Mouse (Mus musculus): ENCODE measurements around the gene Sipa1.

Gene Sipa1

DNA sequence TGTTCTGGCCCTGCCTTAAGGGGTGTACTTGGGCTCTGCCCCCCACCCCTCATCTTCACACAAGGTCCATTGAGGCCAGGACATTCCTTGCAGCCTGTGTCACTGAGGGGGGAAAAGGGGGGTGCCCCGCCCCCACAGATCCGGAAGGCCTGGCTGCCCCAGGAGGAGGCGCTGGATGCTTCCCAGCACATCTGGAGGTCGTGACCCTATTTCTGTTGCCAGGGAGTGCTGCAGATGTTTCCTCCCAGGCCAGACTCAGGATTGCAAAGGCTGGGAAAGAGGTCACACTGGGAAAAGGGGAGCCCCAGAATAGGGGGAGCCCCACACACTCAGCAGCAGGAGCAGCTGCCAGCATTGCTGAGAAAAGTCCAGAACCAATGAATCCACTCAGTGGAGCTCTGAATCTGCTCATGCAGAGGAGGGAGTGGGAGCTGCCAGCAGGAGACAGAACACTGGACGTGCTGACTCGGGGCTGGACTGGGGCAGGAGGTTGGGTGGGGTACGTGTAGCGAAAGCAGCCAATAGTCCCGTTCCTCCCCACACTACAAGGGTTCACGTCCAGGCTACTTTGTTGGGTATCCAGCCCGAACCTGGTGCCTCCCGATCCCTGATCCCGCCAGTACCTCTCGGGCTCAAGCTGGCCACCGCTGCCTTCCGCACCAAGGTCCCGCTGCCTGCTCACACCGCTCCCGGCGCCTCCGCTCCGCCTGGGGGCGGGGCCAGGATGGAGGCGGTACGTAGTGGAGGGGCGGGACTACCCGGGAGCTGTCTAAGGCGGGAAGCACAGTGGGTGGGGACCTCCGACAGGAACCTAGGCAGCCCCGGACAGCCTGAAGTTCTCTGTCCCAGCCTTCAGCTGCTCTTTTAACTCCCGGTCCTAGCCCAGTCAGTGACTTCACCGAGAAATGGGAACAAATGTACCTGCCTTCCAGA, at the start of gene Sipa1:
Gene Sipa1 (minus strand): TSS at position 727 of the 933 bp plus-strand sequence.
- in situ Hi-C loops (cut with MboI; ENCODE audit: unreplicated experiment in 2 of 2), result no loop called here

- in situ Hi-C loops (cut with MboI; ENCODE audit: unreplicated experiment in 2 of 2), result no loop called here
Measured at GRCm38 (mm10) chr19:5713255-5713654, 49.7 kb upstream of the Sipa1 start.

GRCm38 (mm10) chr19:5711907-5712460, 48.5 kb upstream of the Sipa1 start:
- in situ Hi-C loops (cut with MboI; ENCODE audit: unreplicated experiment in 2 of 2), result no loop called here

DNA sequence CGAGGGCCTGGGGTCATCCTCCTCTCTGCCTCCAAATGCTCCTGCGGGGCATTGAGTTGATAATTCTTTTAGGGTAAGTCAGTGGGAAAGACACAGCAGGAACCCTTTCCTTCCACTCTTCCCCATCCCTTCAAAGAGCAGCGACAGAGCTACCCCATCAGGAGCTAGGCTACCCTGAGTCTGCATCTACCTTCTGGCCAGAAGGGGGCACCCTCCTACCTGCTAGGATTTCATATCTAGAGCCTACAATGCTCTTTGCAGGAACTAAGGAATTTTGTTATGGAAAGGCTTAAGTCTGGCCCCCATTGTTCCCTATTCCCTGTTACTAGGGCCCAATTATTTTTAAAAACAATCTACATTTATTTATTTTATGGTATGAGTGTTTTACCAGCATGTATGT, 47.7 kb upstream of the Sipa1 start:
- in situ Hi-C loops (cut with MboI; ENCODE audit: unreplicated experiment in 2 of 2), result no loop called here

DNA sequence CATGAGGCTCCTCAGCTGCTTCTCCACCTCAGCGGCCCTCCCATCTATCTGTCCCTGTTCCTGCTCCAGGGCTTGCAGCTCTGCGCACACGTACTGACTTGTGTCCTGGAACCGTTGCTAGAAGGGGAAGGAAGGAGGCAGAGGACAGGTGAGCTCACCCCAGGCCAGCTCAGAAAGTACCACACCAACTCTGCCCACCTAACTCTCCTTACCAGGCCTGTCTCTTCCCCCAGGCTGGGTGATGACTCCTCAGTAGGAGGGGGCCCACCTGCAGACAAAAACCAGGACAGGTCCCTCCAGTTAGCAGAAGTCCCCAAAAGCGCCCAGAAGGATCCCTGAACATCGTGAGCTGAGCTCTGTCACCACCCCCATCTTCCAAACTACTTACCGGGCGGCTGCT, 47.1 kb upstream of the Sipa1 start:
- in situ Hi-C loops (cut with MboI; ENCODE audit: unreplicated experiment in 2 of 2), result no loop called here

DNA sequence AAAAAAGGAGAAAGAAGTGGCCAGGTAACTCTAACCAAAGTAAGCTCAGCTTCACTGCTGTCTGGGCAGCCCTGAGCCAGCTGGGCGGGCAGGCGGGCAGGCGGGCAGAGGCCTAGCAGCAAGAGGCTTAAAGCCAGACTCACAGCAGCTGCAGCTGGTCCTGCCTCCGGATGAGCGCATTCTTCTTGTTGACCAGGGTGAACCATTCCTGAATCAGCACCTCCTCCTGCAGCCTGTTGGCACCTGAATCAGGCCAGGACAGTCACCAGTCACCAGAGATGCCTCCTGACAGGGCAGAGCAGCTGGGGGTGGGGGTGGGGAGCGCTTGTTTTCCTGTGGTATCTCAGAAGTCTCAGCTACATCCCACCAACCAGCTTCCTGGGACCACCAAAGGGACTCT, 46.6 kb upstream of the Sipa1 start:
- in situ Hi-C loops (cut with MboI; ENCODE audit: unreplicated experiment in 2 of 2), result no loop called here

GRCm38 (mm10) chr19:5704801-5705571, 41.5 kb upstream of the Sipa1 start:
- in situ Hi-C loops (cut with MboI; ENCODE audit: unreplicated experiment in 2 of 2), result loop anchor here in 1 of 2 experiments (10.0 kb wide), 1 partner anchor 70 kb away; the partner anchor contains the start of gene Scyl1

- in situ Hi-C loops (cut with MboI; ENCODE audit: unreplicated experiment in 2 of 2), result loop anchor here in 1 of 2 experiments (10.0 kb wide), 1 partner anchor 71 kb away; the partner anchor contains the start of gene Scyl1
Measured at GRCm38 (mm10) chr19:5704163-5704800, 40.8 kb upstream of the Sipa1 start, which contains the start of gene Kcnk7. Gene Kcnk7, plus strand, starts transcription at chr19:5704367.

- in situ Hi-C loops (cut with MboI; ENCODE audit: unreplicated experiment in 2 of 2), result no loop called here
Measured at GRCm38 (mm10) chr19:5695849-5696462, 32.4 kb upstream of the Sipa1 start.

DNA sequence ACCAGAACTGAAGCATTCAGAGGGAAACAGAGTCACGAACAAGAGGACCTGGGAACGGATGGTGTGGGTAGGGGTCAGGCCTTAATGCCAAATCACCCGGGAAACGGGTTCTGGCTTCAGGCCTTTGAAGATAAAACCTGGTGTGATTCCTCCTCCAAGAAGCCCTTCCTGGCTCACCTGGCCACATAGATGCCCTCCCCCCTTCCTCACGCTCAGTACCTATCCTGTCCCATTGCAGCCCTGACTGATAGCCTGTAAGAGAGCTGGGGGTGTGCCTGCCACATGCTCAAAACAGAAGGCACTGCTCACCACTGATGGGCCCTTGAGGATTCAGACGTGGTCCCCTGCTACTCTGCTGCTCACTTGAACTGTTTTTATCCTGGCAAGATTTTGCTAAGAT, 30.3 kb upstream of the Sipa1 start:
- in situ Hi-C loops (cut with MboI; ENCODE audit: unreplicated experiment in 2 of 2), result no loop called here

DNA sequence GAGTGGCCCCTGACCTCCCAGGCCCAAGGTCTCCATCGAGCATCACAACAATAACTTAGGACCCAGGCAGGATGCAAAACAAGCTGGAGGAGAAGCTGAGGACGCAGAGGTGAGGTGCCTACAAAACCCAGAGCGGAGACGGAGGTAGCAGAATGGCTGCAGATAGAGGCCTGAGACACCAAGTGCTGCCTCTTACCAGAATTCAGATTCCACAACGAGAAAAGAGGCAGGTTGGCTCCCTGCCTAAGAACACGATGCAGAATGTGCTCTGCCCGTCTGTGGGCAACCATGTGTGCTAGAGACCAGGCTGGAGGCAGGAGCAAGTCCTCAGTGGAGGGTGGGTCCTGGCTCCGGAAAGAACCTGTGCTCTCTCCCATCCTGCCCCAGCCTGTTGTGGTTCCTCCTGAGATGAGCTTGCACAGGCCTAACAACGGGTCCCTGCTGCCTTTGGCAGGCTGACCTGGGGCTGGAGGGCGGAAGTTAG, 29.4 kb upstream of the Sipa1 start:
- in situ Hi-C loops (cut with MboI; ENCODE audit: unreplicated experiment in 2 of 2), result no loop called here

GRCm38 (mm10) chr19:5692086-5692912, 28.8 kb upstream of the Sipa1 start:
- in situ Hi-C loops (cut with MboI; ENCODE audit: unreplicated experiment in 2 of 2), result no loop called here

DNA sequence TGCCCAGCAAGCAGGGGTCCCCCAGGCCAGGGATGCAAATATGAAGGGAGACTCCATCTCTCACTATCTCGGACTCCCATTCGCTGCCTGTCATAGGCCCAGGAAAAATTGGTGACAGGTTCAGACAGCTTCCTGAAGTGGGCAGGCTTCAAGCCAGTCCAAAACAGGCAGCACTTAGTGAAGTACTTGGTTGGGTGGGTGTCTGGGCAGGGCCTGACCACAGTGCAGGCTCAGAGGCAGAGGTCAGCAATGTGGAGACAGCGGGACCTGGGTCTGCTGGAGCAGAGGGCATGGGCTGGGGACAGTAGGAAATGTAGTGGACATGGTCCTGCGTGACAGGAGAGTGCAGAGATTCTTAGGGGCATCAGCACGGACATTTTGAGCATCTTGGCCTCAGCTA, 28.1 kb upstream of the Sipa1 start:
- in situ Hi-C loops (cut with MboI; ENCODE audit: unreplicated experiment in 2 of 2), result no loop called here

DNA sequence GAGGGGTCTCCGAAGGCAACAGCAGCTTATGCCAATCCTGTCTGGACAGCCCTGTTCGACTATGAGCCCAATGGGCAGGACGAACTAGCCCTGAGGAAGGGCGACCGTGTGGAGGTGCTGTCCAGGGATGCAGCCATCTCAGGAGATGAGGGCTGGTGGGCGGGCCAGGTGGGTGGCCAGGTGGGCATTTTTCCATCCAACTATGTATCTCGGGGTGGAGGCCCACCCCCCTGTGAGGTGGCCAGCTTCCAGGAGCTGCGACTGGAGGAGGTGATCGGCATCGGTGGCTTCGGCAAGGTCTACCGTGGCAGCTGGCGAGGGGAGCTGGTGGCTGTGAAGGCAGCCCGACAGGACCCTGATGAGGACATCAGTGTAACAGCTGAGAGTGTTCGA, 26.8 kb upstream of the Sipa1 start:
- in situ Hi-C loops (cut with MboI; ENCODE audit: unreplicated experiment in 2 of 2), result no loop called here

GRCm38 (mm10) chr19:5689565-5690342, 26.2 kb upstream of the Sipa1 start:
- in situ Hi-C loops (cut with MboI; ENCODE audit: unreplicated experiment in 2 of 2), result no loop called here

- in situ Hi-C loops (cut with MboI; ENCODE audit: unreplicated experiment in 2 of 2), result no loop called here
Measured at GRCm38 (mm10) chr19:5689088-5689428, 25.6 kb upstream of the Sipa1 start.

- in situ Hi-C loops (cut with MboI; ENCODE audit: unreplicated experiment in 2 of 2), result no loop called here
Measured at GRCm38 (mm10) chr19:5688200-5689087, 24.9 kb upstream of the Sipa1 start, which contains the start of the genes Map3k11 and Pcnx3. Gene Map3k11, plus strand, starts transcription at chr19:5688742. Gene Pcnx3, minus strand, starts transcription at chr19:5688908.

Data from v-Abl transformed pro-B cells (cell line).